Mouse (Mus musculus) kidney, embryonic 14.5 days (tissue): ENCODE data around the gene Pax4. TPM values are rescaled to one million over a fixed set of nuclear protein-coding genes. Genes with fewer than 3 reads are reported as not detected.

ENCODE experiments used
- ATAC-seq: fragments of 200-750 bp; cut with Nextera tagmentation; 2 replicates; pipeline ENCODE4 v1.8.0; 2017; ENCODE audit warnings: moderate number of reproducible peaks, mild to moderate bottlenecking, moderate TSS enrichment, moderate library complexity; ENCODE audit not compliant: low FRiP score, low TSS enrichment
- H3K27ac ChIP-seq: fragments of 300-500 bp; sonication (generic); 2 replicates; pipeline ENCODE4 v1.5.1; 2014; ENCODE audit warnings: low read depth, mild to moderate bottlenecking, low read length, moderate library complexity, mixed read lengths
- H3K27me3 ChIP-seq: fragments of 300-500 bp; sonication (generic); 2 replicates; pipeline ENCODE4 v1.6.1; 2014; ENCODE audit warnings: mild to moderate bottlenecking, low read length; ENCODE audit not compliant: control insufficient read depth, insufficient read depth
- H3K36me3 ChIP-seq: fragments of 300-500 bp; sonication (generic); 2 replicates; pipeline ENCODE4 v1.6.1; 2014; ENCODE audit warnings: low read length, mixed read lengths; ENCODE audit not compliant: control insufficient read depth, insufficient read depth
- H3K4me1 ChIP-seq: fragments of 300-500 bp; sonication (generic); 2 replicates; pipeline ENCODE4 v1.6.1; 2014; ENCODE audit warnings: low read length, mixed read lengths; ENCODE audit not compliant: control insufficient read depth, insufficient read depth
- H3K4me2 ChIP-seq: fragments of 300-500 bp; sonication (generic); replicated peaks from 2 replicates; pipeline ENCODE4 v1.6.1; 2014; ENCODE audit warnings: low read depth, mild to moderate bottlenecking, low read length
- H3K4me3 ChIP-seq: fragments of 300-500 bp; sonication (generic); 2 replicates; pipeline ENCODE4 v1.5.1; 2014; ENCODE audit warnings: mild to moderate bottlenecking, low read length
- H3K9ac ChIP-seq: fragments of 300-500 bp; sonication (generic); 2 replicates; pipeline ENCODE4 v1.6.1; 2014; ENCODE audit warnings: low read depth, mild to moderate bottlenecking, low read length, moderate library complexity
- H3K9me3 ChIP-seq: fragments of 300-500 bp; sonication (generic); 2 replicates; pipeline ENCODE4 v1.6.1; 2016; ENCODE audit warnings: low read length; ENCODE audit not compliant: control insufficient read depth
- WGBS: fragments of 180-500 bp; shearing (Covaris S2); extraction: QIAGEN DNeasy Blood & Tissue Kit; methylation state at CpG from one replicate; pipeline ENCODE4 v1.1.7; 2014; 5-methylcytosine and 5-hydroxymethylcytosine counted together
- polyA plus RNA-seq: library from polyadenylated mRNA; unstranded; fragments of >200 nt; fragmentation: Nextera tagmentation; extraction: Ambion mirVana; gene quantifications from 2 replicates; pipeline ENCODE4 v1.2.1, GENCODE M21; 2014

Gene Pax4
- polyA plus RNA-seq, 1 experiment from 2014 or later = not detected

DNA sequence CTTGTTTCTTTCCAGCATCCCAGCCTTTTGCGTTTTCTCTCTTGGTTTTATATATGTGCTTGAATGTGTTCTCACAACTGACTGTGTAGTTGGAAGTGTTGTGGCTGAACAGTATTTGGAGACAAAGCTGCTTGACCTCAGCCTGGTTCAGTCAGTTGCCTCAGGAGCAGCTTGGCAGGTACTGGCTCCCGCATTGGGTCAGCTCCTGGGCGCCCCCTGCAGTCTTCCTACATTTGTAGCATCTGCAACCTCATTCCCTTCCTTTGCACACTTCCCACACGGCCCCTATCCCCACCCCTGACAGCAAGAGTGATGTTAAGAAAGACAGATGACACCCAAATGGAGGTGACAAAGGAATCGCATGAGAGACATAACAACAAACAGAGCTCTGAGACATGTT, 11.4 kb upstream of the Pax4 start:
- Histone ChIP-seq H3K4me1 (no peaks in the 10 kb centered on the region), H3K27ac (no peak overlapping the region), H3K4me2 (no peak overlapping the region), H3K4me3 (no peak overlapping the region), H3K9ac (no peak overlapping the region), H3K27me3 (no peaks in the 10 kb centered on the region), H3K36me3 (no peaks in the 10 kb centered on the region), H3K9me3 (no peaks in the 10 kb centered on the region)
- 10% methylated on average over 5 of the region's 5 CpGs for WGBS
- ATAC-seq = no peak

DNA sequence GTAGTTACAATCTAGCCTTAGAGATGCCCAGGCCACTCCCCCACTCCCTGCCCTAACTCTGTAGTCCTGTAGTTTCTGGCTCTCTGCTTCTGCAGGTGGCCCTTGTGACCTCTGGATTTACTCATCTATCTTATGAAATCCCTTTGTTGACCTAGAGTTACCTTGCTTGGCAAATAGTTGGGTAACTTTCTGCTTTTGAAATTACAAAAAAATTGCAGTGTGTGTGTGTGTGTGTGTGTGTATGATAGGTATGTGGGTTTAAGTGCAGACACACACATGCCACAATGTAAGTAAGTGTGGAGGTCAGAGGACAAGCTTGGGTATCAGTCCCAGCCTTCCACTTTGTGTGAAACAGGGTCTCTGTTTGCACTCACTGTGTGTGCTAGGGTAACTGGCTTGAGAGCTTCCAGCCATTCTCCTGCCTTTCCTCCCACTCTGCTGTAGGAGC, 10.1 kb upstream of the Pax4 start:
- Histone ChIP-seq H3K9ac (no peak overlapping the region), H3K4me1 (no peaks in the 10 kb centered on the region), H3K36me3 (no peaks in the 10 kb centered on the region), H3K4me3 (no peak overlapping the region), H3K27me3 (no peaks in the 10 kb centered on the region), H3K27ac (no peak overlapping the region), H3K4me2 (no peak overlapping the region), H3K9me3 (no peaks in the 10 kb centered on the region)
- ATAC-seq = no peak

- H3K9me3 ChIP-seq = no peaks in the 10 kb centered on the region
- H3K27me3 ChIP-seq = peaks cover 33% of the 10 kb centered on the region
- H3K4me1 ChIP-seq = no peaks in the 10 kb centered on the region
- no peak overlapping the region for H3K27ac ChIP-seq
- WGBS = 2% methylated on average over 10 of the region's 12 CpGs
- no peaks in the 10 kb centered on the region for H3K36me3 ChIP-seq
- no peak overlapping the region for H3K4me3 ChIP-seq
- no peak for ATAC-seq
- no peak overlapping the region for H3K9ac ChIP-seq
- no peak overlapping the region for H3K4me2 ChIP-seq
Observed at GRCm38 (mm10) chr6:28450977-28451376, 1.8 kb upstream of the Pax4 start.

- Histone ChIP-seq H3K27me3 (peaks cover 33% of the 10 kb centered on the region), H3K27ac (no peak overlapping the region), H3K4me1 (no peaks in the 10 kb centered on the region), H3K9me3 (no peaks in the 10 kb centered on the region), H3K36me3 (no peaks in the 10 kb centered on the region), H3K4me3 (no peak overlapping the region), H3K9ac (no peak overlapping the region), H3K4me2 (no peak overlapping the region)
- no peak for ATAC-seq
- WGBS = 14% methylated on average over 5 of the region's 5 CpGs
Observed at GRCm38 (mm10) chr6:28450481-28450880, 1.3 kb upstream of the Pax4 start.

- Histone ChIP-seq H3K9me3 (no peaks in the 10 kb centered on the region), H3K4me1 (no peaks in the 10 kb centered on the region), H3K36me3 (no peaks in the 10 kb centered on the region), H3K27me3 (peaks cover 33% of the 10 kb centered on the region), H3K4me2 (no peak overlapping the region), H3K27ac (no peak overlapping the region), H3K4me3 (no peak overlapping the region), H3K9ac (no peak overlapping the region)
- no peak for ATAC-seq
- WGBS = 79% methylated on average over 7 of the region's 7 CpGs
Observed at GRCm38 (mm10) chr6:28447937-28448336, 1.2 kb downstream of the Pax4 start.

DNA sequence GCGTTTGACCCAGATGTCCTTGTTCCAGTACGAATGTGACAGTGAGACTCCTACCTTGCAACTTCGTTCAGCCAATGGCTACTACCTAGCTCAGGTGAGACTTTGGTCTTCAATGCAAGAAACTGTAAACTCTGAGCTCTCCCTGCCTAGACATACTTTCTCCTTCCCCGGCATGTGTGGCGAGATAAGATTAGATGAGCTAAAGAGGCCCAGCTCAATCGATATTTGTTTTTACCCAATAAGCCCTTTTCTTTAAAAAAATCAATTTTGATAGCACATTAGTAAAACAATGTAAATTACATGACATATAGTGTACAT, 17.7 kb downstream of the Pax4 start:
- Histone ChIP-seq H3K4me2 (no peak overlapping the region), H3K27ac (no peak overlapping the region), H3K27me3 (no peaks in the 10 kb centered on the region), H3K9me3 (no peaks in the 10 kb centered on the region), H3K9ac (no peak overlapping the region), H3K36me3 (peaks cover 8% of the 10 kb centered on the region), H3K4me3 (no peak overlapping the region), H3K4me1 (no peaks in the 10 kb centered on the region)
- ATAC-seq = no peak
- 82% methylated on average over 6 of the region's 6 CpGs for WGBS

GRCm38 (mm10) chr6:28430795-28431537, 18.2 kb downstream of the Pax4 start:
- Histone ChIP-seq H3K4me1 (no peaks in the 10 kb centered on the region), H3K36me3 (peaks cover 13% of the 10 kb centered on the region), H3K27me3 (no peaks in the 10 kb centered on the region), H3K9me3 (no peaks in the 10 kb centered on the region), H3K27ac (no peak overlapping the region), H3K4me3 (no peak overlapping the region), H3K9ac (no peak overlapping the region), H3K4me2 (no peak overlapping the region)
- no peak for ATAC-seq
- 76% methylated on average over 10 of the region's 10 CpGs for WGBS

DNA sequence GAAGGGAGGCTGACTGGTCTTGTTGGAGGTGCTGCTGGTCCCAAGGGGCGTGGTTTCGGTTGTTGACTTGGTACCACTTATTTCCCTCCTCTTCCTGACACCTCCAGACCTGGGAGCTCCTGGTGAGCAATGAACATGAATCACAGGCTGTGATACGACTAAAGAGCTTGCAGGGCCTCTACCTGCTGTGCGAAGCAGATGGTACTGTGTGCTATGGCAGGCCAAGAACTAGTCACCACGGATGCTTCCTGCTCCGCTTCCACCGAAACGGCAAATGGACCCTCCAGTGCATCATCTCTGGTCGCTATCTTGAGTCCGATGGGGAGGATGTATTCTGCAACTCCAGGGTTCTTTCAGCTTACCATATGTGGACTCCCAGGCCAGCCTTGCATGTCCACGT, 19.3 kb downstream of the Pax4 start:
- 86% methylated on average over 11 of the region's 11 CpGs for whole genome bisulfite sequencing
- H3K36me3 ChIP-seq = peaks cover 18% of the 10 kb centered on the region
- H3K27ac ChIP-seq = no peak overlapping the region
- H3K9ac ChIP-seq = no peak overlapping the region
- no peaks in the 10 kb centered on the region for H3K9me3 ChIP-seq
- no peak overlapping the region for H3K4me3 ChIP-seq
- H3K4me1 ChIP-seq = no peaks in the 10 kb centered on the region
- no peak for ATAC-seq
- H3K27me3 ChIP-seq = no peaks in the 10 kb centered on the region
- no peak overlapping the region for H3K4me2 ChIP-seq

GRCm38 (mm10) chr6:28428290-28428689, 20.9 kb downstream of the Pax4 start, which contains the start of gene Gcc1:
Gcc1 (minus strand) TSS chr6:28428390.
- 89% methylated on average over 3 of the region's 3 CpGs for WGBS
- Histone ChIP-seq H3K4me1 (no peaks in the 10 kb centered on the region), H3K36me3 (peaks cover 18% of the 10 kb centered on the region), H3K27me3 (no peaks in the 10 kb centered on the region), H3K9me3 (no peaks in the 10 kb centered on the region), H3K9ac (no peak within 1 kb of the TSS), H3K4me2 (no peak within 1 kb of the TSS), H3K4me3 (no peak within 1 kb of the TSS), H3K27ac (no peak within 1 kb of the TSS)
- ATAC-seq = no peak
